Mouse (Mus musculus) intestine, embryonic 15.5 days (tissue): ENCODE results near the gene Cops6. TPM values are rescaled to one million over a fixed set of nuclear protein-coding genes. Genes with fewer than 3 reads are reported as not detected.

Experiments
- ATAC-seq: fragments of 200-750 bp; cut with Nextera tagmentation; 2 replicates; pipeline ENCODE4 v1.8.0; 2017; ENCODE audit warnings: moderate TSS enrichment, moderate library complexity
- H3K27ac ChIP-seq: fragments of 300-500 bp; sonication (generic); 2 replicates; pipeline ENCODE4 v1.5.1; 2015; ENCODE audit warnings: mild to moderate bottlenecking, inconsistent platforms
- H3K27me3 ChIP-seq: fragments of 300-500 bp; sonication (generic); replicated peaks from 2 replicates; pipeline ENCODE4 v1.6.1; 2015; ENCODE audit warnings: inconsistent platforms
- H3K36me3 ChIP-seq: fragments of 300-500 bp; sonication (generic); 2 replicates; pipeline ENCODE4 v1.6.1; 2015; ENCODE audit warnings: inconsistent platforms
- H3K4me1 ChIP-seq: fragments of 300-500 bp; sonication (generic); replicated peaks from 2 replicates; pipeline ENCODE4 v1.6.1; 2015; ENCODE audit warnings: inconsistent platforms
- H3K4me2 ChIP-seq: fragments of 300-500 bp; sonication (generic); replicated peaks from 2 replicates; pipeline ENCODE4 v1.6.1; 2015; ENCODE audit warnings: mild to moderate bottlenecking, inconsistent platforms
- H3K4me3 ChIP-seq: fragments of 300-500 bp; sonication (generic); replicated peaks from 2 replicates; pipeline ENCODE4 v1.5.1; 2015; ENCODE audit warnings: inconsistent platforms
- H3K9ac ChIP-seq: fragments of 300-500 bp; sonication (generic); 2 replicates; pipeline ENCODE4 v1.6.1; 2015; ENCODE audit warnings: inconsistent platforms
- H3K9me3 ChIP-seq: fragments of 300-500 bp; sonication (generic); 2 replicates; pipeline ENCODE4 v1.6.1; 2016; ENCODE audit warnings: inconsistent platforms
- WGBS: fragments of 180-500 bp; shearing (Covaris S2); methylation state at CpG from one replicate; pipeline ENCODE4 v1.1.7; 2015; 5-methylcytosine and 5-hydroxymethylcytosine counted together
- polyA plus RNA-seq: library from polyadenylated mRNA; unstranded; fragments of >200 nt; fragmentation: Nextera tagmentation; extraction: Ambion mirVana; gene quantifications from 2 replicates; pipeline ENCODE4 v1.2.1, GENCODE M21; 2015

The Cops6 gene
- polyA plus RNA-seq, 1 experiment from 2014 or later = 276 TPM

DNA sequence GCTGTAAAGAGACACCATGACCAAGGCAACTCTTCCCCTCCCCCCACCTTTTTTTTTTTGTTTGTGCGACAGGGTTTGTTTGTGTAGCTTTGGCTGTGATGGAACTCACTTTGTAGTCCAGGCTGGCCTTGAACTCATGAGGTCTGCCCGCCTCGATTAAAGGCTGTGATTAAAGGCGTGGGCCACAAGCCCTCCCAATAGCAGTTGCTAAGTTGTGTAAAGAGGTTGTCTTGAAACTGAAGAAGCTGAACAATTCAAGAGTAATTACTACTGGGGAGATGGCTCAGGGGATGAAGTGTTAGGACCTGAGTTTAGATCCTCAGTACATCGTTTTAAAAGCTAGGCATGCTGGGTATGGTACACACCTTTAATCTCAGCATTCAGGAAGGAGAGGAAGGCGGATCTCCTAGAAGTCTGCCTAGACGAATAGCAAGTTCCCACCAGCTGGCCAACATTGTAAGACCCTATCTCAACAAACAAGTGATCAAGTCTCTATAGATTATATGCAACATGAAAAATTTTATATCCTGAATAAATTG, 578 bp upstream of the Cops6 start:
- peak overlapping the region; percentile 67 for H3K4me3 ChIP-seq
- H3K9me3 ChIP-seq = no peaks in the 10 kb centered on the region
- H3K4me2 ChIP-seq = peak overlapping the region; percentile 64
- peak overlapping the region; percentile 73; the same call in 1 of the 2 replicates for H3K9ac ChIP-seq
- H3K36me3 ChIP-seq = peaks cover 22% of the 10 kb centered on the region
- peaks cover 15% of the 10 kb centered on the region for H3K4me1 ChIP-seq
- H3K27ac ChIP-seq = no peak overlapping the region
- WGBS = 62% methylated on average over 7 of the region's 7 CpGs
- ATAC-seq = no peak
- no peaks in the 10 kb centered on the region for H3K27me3 ChIP-seq

DNA sequence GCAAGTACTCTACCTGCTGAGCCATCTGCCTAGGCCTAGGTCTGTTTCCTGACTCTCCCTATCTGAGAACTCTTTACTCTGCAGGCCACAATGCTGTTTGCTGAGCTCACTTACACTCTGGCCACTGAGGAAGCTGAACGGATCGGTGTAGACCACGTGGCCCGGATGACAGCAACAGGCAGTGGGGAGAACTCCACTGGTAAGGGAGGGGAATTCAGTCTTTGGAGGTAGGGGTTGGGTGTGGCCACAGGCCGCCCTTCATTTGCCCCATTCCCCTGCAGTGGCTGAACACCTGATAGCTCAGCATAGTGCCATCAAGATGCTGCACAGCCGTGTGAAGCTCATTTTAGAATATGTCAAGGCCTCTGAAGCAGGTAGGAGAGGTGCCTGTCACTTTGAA, 2.2 kb downstream of the Cops6 start:
- WGBS = 61% methylated on average over 6 of the region's 6 CpGs
- no peak overlapping the region for H3K4me2 ChIP-seq
- H3K27ac ChIP-seq = no peak overlapping the region
- peaks cover 17% of the 10 kb centered on the region for H3K4me1 ChIP-seq
- no peaks in the 10 kb centered on the region for H3K27me3 ChIP-seq
- no peak for ATAC-seq
- H3K9me3 ChIP-seq = no peaks in the 10 kb centered on the region
- no peak overlapping the region for H3K4me3 ChIP-seq
- H3K36me3 ChIP-seq = peaks cover 46% of the 10 kb centered on the region
- no peak overlapping the region for H3K9ac ChIP-seq

DNA sequence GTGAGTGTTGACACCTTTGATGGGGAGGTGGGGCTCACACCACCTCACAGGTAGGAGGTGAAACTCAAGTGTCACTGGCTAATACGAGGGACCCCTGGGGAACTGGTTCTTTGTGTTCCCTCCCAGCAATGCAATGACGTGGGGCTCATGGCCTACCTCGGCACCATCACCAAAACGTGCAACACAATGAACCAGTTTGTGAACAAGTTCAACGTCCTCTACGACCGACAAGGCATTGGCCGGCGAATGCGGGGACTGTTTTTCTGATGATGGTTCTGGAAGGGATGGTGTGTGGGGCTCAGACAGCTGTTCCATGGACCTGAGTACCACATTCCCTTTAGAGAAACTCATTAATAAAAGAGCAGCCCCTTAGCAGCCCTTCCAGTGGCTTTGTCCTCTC, 2.7 kb downstream of the Cops6 start:
- Histone ChIP-seq H3K36me3 (peaks cover 49% of the 10 kb centered on the region), H3K4me3 (no peak overlapping the region), H3K9me3 (no peaks in the 10 kb centered on the region), H3K27me3 (no peaks in the 10 kb centered on the region), H3K27ac (no peak overlapping the region), H3K9ac (no peak overlapping the region), H3K4me2 (no peak overlapping the region), H3K4me1 (peaks cover 17% of the 10 kb centered on the region)
- no peak for ATAC-seq
- 62% methylated on average over 10 of the region's 10 CpGs for WGBS

- no peak for ATAC-seq
- H3K27ac ChIP-seq = no peak overlapping the region
- H3K4me1 ChIP-seq = peaks cover 17% of the 10 kb centered on the region
- H3K9me3 ChIP-seq = no peaks in the 10 kb centered on the region
- H3K27me3 ChIP-seq = no peaks in the 10 kb centered on the region
- peaks cover 49% of the 10 kb centered on the region for H3K36me3 ChIP-seq
- H3K4me2 ChIP-seq = no peak overlapping the region
- 82% methylated on average over 8 of the region's 8 CpGs for WGBS
- no peak overlapping the region for H3K9ac ChIP-seq
- H3K4me3 ChIP-seq = no peak overlapping the region
Measured at GRCm38 (mm10) chr5:138165594-138165993, 4.7 kb downstream of the Cops6 start.

GRCm38 (mm10) chr5:138170936-138171561, 10.2 kb downstream of the Cops6 start:
- H3K4me2 ChIP-seq = peak overlapping the region; percentile 84
- H3K9ac ChIP-seq = peak overlapping the region; percentile 68
- peak overlapping the region; percentile 72 for H3K4me3 ChIP-seq
- H3K27ac ChIP-seq = peak overlapping the region; percentile 95
- H3K4me1 ChIP-seq = peaks cover 7% of the 10 kb centered on the region
- H3K27me3 ChIP-seq = no peaks in the 10 kb centered on the region
- WGBS = under 1% methylated on average over 47 of the region's 47 CpGs
- no peaks in the 10 kb centered on the region for H3K9me3 ChIP-seq
- H3K36me3 ChIP-seq = peaks cover 31% of the 10 kb centered on the region
- ATAC-seq = peak; percentile 91

DNA sequence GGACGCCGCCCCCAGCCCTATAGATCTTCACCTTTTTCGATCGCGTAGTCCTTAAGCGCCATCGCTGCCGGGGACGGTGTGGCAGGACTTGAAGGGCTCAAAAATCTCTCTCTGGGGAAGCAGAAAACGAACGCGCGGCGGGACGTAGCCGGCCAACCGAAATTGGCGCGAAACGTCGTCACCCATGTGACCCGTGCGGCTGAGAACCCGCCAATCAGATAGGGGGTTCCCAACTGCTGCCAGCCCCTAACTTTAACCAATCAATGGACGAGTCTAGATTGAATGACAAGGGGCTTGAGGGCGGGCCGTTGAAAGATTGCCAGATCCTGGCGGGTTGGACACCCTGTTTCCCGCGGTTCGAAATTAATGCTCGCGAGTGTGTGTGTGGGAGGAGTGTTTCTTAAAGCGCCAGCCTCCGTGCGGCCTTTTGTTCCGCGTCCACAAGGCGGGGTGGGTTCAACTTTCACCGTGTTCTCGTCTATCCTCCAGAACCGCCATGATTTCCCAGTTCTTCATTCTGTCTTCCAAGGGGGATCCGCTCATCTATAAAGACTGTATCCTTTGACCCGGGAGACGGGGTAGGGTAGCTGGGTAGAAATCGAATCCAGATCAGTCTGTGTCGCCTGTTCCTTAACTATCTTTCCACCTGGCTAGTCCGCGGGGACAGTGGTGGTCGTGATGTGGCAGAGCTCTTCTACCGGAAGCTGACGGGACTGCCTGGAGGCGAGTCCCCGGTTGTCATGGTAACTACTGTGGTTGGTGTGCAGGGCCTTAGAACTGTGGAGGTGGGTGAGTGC, 11.0 kb downstream of the Cops6 start, which contains the start of the genes Ap4m1 and Mcm7:
Gene Ap4m1 (plus strand): TSS at position 308 of the 797 bp plus-strand sequence.
Gene Mcm7 (minus strand): TSS at position 728 of the 797 bp plus-strand sequence.
- Histone ChIP-seq H3K9me3 (no peaks in the 10 kb centered on the region), H3K4me2 (peak within 1 kb of the TSS; percentile 84), H3K9ac (peak within 1 kb of the TSS; percentile 68), H3K36me3 (peaks cover 30% of the 10 kb centered on the region), H3K4me3 (peak within 1 kb of the TSS; percentile 72), H3K27ac (peak within 1 kb of the TSS; percentile 95), H3K4me1 (peaks cover 7% of the 10 kb centered on the region), H3K27me3 (no peaks in the 10 kb centered on the region)
- ATAC-seq = peak; percentile 94
- under 1% methylated on average over 54 of the region's 54 CpGs for WGBS

DNA sequence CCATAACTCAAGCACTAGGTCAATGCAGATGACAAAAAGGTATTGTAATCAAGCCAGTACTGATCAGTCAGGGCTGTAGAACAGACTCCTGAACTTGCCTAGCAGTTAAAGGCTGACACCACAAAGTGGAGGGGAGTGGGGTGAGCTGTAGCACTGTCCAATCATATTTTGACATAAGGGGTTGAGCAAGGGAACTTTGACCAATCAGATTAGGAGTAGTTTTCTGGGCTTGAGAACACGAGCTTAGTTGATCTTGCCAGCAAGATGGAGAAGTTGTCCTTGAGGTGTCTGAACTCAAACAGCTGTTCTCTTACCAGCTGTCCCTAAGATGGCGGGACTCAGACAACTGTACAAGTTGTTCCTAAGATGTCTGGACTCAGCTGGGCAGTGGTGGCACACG, 12.3 kb downstream of the Cops6 start:
- Histone ChIP-seq H3K36me3 (peaks cover 25% of the 10 kb centered on the region), H3K9me3 (no peaks in the 10 kb centered on the region), H3K27ac (no peak overlapping the region), H3K27me3 (no peaks in the 10 kb centered on the region), H3K4me3 (no peak overlapping the region), H3K9ac (no peak overlapping the region), H3K4me1 (peaks cover 7% of the 10 kb centered on the region), H3K4me2 (peak overlapping the region; percentile 84; the same call in 1 of the 2 replicates)
- 78% methylated on average over 3 of the region's 3 CpGs for WGBS
- ATAC-seq = no peak

DNA sequence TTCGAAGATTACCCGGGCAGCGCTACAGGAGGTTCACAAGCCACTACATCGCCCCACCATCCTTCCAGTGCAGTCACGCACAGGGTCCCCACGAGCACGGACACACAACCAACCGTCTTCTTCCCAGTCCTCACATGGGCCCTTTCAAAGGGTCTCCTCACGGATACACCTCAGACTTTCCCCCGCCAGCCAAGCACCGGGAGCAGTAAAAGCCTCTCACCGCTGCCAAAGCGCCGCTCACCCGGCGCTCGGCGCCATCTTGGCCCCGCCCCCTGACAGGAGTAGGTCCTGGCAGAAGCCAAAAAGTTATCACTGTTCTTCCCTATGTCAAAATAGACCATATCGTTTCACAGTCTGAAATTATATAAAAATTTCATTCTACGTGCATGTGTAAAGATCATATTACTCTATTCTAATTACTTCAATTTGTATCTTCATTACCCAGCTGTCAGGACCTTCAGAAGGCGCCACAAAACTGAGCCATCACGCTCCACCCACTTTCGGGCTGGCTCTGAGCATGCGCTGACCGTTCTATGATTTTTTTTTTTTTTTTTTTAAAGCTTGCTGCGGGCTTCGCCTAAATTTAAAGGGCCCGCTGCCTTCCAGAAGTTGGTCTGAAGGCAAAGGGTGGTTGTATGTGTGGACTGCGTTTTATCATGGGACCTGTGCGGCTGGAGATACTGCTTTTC, 26.2 kb downstream of the Cops6 start, which contains the start of the genes Taf6 and Cnpy4:
Gene Taf6 (minus strand): TSS at position 502 of the 689 bp plus-strand sequence.
Gene Cnpy4 (plus strand): TSS at position 536 of the 689 bp plus-strand sequence.
- Histone ChIP-seq H3K27ac (peak within 1 kb of the TSS; percentile 74), H3K4me3 (peak within 1 kb of the TSS; percentile 73), H3K36me3 (peaks cover 8% of the 10 kb centered on the region), H3K9ac (peak within 1 kb of the TSS; percentile 87), H3K4me1 (peaks cover 14% of the 10 kb centered on the region; the same call in 1 of the 2 replicates), H3K9me3 (no peaks in the 10 kb centered on the region), H3K27me3 (no peaks in the 10 kb centered on the region), H3K4me2 (peak within 1 kb of the TSS; percentile 71)
- ATAC-seq = peak; percentile 90
- WGBS = under 1% methylated on average over 31 of the region's 31 CpGs

DNA sequence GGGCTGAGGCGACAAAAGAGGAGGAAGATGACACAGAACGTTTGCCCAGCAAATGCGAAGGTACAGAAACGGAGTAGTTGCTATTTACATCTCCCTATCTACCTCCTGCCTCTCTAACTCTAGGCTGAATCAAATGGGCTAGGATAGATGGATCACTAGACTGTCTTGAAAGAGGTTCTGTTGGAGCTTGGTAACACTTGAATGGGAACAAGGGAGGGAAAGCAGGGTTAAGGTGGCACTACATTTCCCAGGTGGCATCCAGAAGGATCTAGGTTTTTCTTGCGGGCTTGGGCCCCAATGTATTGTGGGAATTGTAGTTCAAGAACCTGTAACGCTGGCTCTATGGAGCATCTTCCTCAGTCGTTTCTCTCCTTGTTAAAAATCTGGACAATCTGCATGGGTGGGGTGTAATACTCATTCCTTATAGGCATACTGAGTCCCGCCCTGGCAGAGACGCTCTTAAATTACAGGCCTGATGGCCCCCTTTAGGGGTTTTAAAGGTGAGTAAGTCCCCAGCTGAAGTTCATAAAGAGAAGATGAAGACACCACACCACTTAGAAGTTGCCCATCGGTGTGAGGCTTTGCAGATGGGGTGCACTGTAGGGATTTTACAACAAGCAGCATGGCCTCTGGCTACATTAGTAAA, 26.9 kb downstream of the Cops6 start:
- Histone ChIP-seq H3K9me3 (no peaks in the 10 kb centered on the region), H3K9ac (peak overlapping the region; percentile 72), H3K4me1 (peaks cover 14% of the 10 kb centered on the region; the same call in 1 of the 2 replicates), H3K36me3 (0 out of 2 replicates have a peak, but pooled peaks cover 7% of the 10 kb centered on the region), H3K4me2 (peak overlapping the region; percentile 71), H3K4me3 (peak overlapping the region; percentile 73), H3K27ac (peak overlapping the region; percentile 74), H3K27me3 (no peaks in the 10 kb centered on the region)
- ATAC-seq = peak; percentile 88
- under 1% methylated on average over 10 of the region's 10 CpGs for WGBS

DNA sequence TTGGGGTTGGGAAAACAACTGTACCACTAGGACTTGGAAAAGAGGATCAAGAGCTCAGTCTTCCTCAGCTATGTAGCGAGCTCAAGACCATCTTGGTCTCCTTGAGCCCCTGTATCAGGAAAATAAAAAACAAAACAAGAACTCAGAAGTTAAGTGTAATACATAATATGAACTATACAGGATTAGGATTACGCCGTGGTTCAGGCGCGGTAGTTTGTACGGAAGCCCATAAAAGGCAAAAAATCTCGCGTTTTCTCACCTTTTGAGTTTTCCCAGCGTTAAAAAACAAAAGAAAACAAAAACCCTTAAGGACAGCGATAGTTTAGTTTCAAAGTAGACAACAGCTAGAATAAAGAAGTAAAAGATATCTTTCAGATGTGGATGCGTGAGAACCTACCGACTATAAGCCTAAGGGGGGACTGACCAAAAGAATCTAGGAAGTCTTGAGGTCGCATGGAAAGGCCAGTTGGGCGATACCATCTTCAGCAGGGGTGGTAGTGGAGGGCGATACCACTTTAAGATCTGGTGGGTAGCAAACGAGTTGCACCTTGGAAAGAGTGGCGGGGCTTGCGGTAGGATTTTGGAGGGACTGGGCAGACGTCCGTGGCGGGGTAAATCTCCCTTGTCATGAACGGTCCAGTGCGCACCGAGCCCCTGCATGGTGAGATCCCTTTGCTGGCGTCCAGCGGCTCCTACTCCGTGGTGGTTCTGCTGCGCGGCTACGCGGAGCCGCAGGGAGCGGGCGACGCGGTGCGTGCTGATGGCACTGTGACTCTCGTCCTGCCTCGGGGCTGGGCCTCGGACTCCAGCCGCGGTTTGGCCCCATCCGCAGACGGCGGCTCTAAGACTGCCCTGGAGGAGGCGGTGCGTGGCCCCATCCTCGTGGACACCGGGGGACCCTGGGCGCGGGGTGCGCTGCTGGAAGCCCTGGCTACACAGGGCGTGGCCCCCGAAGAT, 33.2 kb downstream of the Cops6 start, which contains the start of gene Mblac1:
Gene Mblac1 (plus strand): TSS at position 544 of the 957 bp plus-strand sequence.
- Histone ChIP-seq H3K9me3 (no peaks in the 10 kb centered on the region), H3K27ac (peak within 1 kb of the TSS; percentile 82), H3K4me2 (peak within 1 kb of the TSS; percentile 90), H3K36me3 (0 out of 2 replicates have a peak, but pooled peaks cover 4% of the 10 kb centered on the region), H3K4me1 (peaks cover 5% of the 10 kb centered on the region; the same call in 1 of the 2 replicates), H3K4me3 (peak within 1 kb of the TSS; percentile 70), H3K9ac (peak within 1 kb of the TSS; percentile 83), H3K27me3 (no peaks in the 10 kb centered on the region)
- WGBS = 6% methylated on average over 54 of the region's 54 CpGs
- peak; percentile 87 for ATAC-seq
